Mouse (Mus musculus): ENCODE data around the gene Rita1. TPM values are rescaled to one million over a fixed set of nuclear protein-coding genes. Genes with fewer than 3 reads are reported as not detected.

Rita1 gene
- polyA plus RNA-seq, 1 experiment from 2014 or later, result 25.1 TPM

GRCm38 (mm10) chr5:120550137-120550536 lies 62.3 kb downstream of the Rita1 start:
- Histone ChIP-seq H3K27ac (replicated peaks) (no peak overlapping the region), H3K9me3 (no peaks in the 10 kb centered on the region), H3K4me3 (no peak overlapping the region), H3K36me3 (peaks cover 71% of the 10 kb centered on the region), H3K4me1 (replicated peaks) (no peaks in the 10 kb centered on the region), H3K4me2 (no peak overlapping the region), H3K27me3 (no peaks in the 10 kb centered on the region), H3K9ac (no peak overlapping the region)
- WGBS, result 83% methylated on average over 5 of the region's 5 CpGs
- no peak for ATAC-seq (ENCODE audit: low read depth)

- Histone ChIP-seq H3K9ac (no peak overlapping the region), H3K9me3 (no peaks in the 10 kb centered on the region), H3K27me3 (no peaks in the 10 kb centered on the region), H3K36me3 (peaks cover 70% of the 10 kb centered on the region), H3K27ac (replicated peaks) (no peak overlapping the region), H3K4me2 (no peak overlapping the region), H3K4me3 (no peak overlapping the region), H3K4me1 (replicated peaks) (no peaks in the 10 kb centered on the region)
- ATAC-seq (ENCODE audit: low read depth), result no peak
- WGBS, result 66% methylated on average over 11 of the region's 11 CpGs
Measured at GRCm38 (mm10) chr5:120548236-120548850, 64.0 kb downstream of the Rita1 start.

Other genes with a start within 250 kb of the Rita1 start
- gene Lhx5, start 180.9 kb downstream of the Rita1 start, polyA plus RNA-seq (2015; fragmentation: Nextera tagmentation; extraction: Ambion mirVana), result 42.0 and 46.0 TPM in 2 replicates
- 5.2 and 6.9 TPM in 2 replicates for gene Sdsl, start 139.8 kb downstream of the Rita1 start, polyA plus RNA-seq (2015; fragmentation: Nextera tagmentation; extraction: Ambion mirVana)
- gene Sds, start 136.1 kb downstream of the Rita1 start, polyA plus RNA-seq (2015; fragmentation: Nextera tagmentation; extraction: Ambion mirVana), result not detected in 2 replicates
- 35.8 and 42.8 TPM in 2 replicates for gene Plbd2, start 109.0 kb downstream of the Rita1 start, polyA plus RNA-seq (2015; fragmentation: Nextera tagmentation; extraction: Ambion mirVana)
- 3.0 and 3.6 TPM in 2 replicates for gene Slc8b1, start 101.4 kb downstream of the Rita1 start, polyA plus RNA-seq (2015; fragmentation: Nextera tagmentation; extraction: Ambion mirVana)
- 22.4 and 22.5 TPM in 2 replicates for gene Tpcn1, start 23.9 kb downstream of the Rita1 start, polyA plus RNA-seq (2015; fragmentation: Nextera tagmentation; extraction: Ambion mirVana)
- gene Iqcd, start 23.6 kb downstream of the Rita1 start, polyA plus RNA-seq (2015; fragmentation: Nextera tagmentation; extraction: Ambion mirVana), result 0.94 and 1.0 TPM in 2 replicates
- gene Ddx54, start 150 bp upstream of the Rita1 start, polyA plus RNA-seq (2015; fragmentation: Nextera tagmentation; extraction: Ambion mirVana), result 44.6 and 45.7 TPM in 2 replicates
- not detected in 2 replicates for gene Cfap73, start 21.6 kb upstream of the Rita1 start, polyA plus RNA-seq (2015; fragmentation: Nextera tagmentation; extraction: Ambion mirVana)
- 0.31 TPM in 1 of 2 replicates, not detected in the other for gene Rasal1, start 36.2 kb upstream of the Rita1 start, polyA plus RNA-seq (2015; fragmentation: Nextera tagmentation; extraction: Ambion mirVana)
- 37.3 and 39.6 TPM in 2 replicates for gene Dtx1, start 99.3 kb upstream of the Rita1 start, polyA plus RNA-seq (2015; fragmentation: Nextera tagmentation; extraction: Ambion mirVana)
- 0.19 and 0.43 TPM in 2 replicates for gene Oas2, start 137.3 kb upstream of the Rita1 start, polyA plus RNA-seq (2015; fragmentation: Nextera tagmentation; extraction: Ambion mirVana)
- gene Oas3, start 165.1 kb upstream of the Rita1 start, polyA plus RNA-seq (2015; fragmentation: Nextera tagmentation; extraction: Ambion mirVana), result 0.45 and 0.56 TPM in 2 replicates
- gene Oas1e, start 182.9 kb upstream of the Rita1 start, polyA plus RNA-seq (2015; fragmentation: Nextera tagmentation; extraction: Ambion mirVana), result 0.14 TPM in 1 of 2 replicates, not detected in the other
- gene Oas1c, start 199.9 kb upstream of the Rita1 start, polyA plus RNA-seq (2015; fragmentation: Nextera tagmentation; extraction: Ambion mirVana), result 0.45 and 0.46 TPM in 2 replicates
- gene Oas1f, start 234.8 kb upstream of the Rita1 start, polyA plus RNA-seq (2015; fragmentation: Nextera tagmentation; extraction: Ambion mirVana), result not detected in 2 replicates
- not detected in 2 replicates for gene Oas1h, start 248.8 kb upstream of the Rita1 start, polyA plus RNA-seq (2015; fragmentation: Nextera tagmentation; extraction: Ambion mirVana)

All from neural tube, embryonic 13.5 days (tissue).